Mouse (Mus musculus): ENCODE results near the gene Mast4.

The Mast4 gene

DNA sequence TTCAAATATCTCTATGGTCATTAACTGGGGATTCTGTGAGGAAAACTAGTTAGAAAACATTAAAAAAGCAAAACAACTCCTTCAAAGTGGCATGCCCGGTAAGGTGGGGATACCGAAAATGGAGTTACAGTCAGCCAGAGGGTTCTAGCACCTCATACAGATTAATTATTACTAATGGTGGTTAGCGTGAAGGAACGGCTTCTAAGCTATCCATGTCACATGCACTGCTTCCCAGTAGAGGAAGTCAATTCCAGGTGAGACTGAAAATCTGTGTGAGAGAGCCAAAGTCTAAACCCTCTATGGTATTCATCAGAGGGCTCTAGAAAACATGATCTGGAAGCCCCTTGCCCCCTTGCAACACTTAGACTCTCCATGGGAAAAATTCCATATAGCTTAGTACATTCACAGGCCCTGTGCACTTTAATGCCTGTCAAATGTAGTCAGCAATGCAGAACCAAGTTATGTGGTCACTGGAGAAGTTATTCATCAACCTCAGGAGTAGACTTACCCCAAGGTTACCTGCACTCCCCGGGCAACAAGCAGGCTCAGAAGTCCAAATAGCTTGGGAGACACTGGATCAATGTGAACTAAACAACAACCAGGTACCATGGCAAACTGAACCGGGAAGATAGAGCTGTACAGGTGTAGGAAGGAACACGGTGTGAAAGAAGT lies 96.1 kb downstream of the Mast4 start:
- DNase-seq (ENCODE audit: low spot score): no peak

DNA sequence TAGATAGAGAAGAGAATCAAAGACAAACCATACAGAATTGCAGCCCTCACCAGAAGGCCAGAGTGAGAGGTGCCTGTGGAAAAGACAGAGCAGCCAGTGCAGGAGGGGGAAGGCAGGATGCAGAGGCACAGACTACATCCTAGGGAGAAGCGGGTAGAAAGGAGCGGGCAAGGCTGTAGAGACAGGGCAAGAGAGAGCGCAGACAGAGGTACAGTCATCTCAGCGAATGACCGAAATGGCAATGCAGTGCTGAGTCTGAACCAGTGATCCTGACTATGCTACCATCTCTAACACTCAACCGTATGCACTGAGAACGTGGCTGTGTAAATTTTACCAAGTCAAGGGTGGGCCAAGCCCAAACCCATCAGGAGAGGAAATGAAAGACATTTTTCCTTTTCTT lies 102.1 kb downstream of the Mast4 start:
- no peak for DNase-seq (ENCODE audit: low spot score)

GRCm38 (mm10) chr13:103229069-103229468 lies 105.2 kb downstream of the Mast4 start:
- no peak for DNase-seq (ENCODE audit: low spot score)

- DNase-seq (ENCODE audit: low spot score): no peak
These were observed 108.1 kb downstream of the Mast4 start for GRCm38 (mm10) chr13:103225895-103226815.

DNA sequence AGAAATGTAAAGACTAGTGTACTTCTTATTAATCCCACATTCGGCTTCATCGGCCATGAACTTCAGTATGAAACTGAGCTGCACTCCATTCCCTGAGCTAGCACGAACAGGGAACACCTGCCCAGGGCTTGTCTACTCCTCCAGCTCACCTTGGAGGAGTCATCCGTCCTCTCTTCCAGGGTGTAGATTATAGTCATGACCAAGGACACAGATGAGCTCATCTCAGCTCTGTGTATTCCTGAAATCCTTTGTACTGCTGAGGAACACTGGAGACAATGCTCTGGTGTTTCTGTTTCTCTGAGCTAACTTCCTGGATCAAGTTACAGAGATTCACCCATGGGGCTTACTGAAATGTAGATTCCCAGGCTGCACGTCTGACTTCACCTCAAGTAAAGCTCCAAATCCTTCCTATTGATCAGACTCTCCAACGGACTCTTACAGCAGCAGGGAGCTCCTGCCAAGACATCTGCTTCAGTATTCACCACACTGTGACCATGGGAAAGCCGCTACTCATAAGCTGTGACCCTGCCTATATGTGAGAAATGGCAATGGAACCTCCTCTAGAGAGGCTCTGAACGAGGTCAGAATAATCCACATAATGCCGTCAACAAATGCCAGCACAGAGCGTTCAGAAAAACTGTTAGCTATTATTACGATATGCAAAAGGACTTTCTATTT lies 108.9 kb downstream of the Mast4 start:
- DNase-seq (ENCODE audit: low spot score): no peak

DNA sequence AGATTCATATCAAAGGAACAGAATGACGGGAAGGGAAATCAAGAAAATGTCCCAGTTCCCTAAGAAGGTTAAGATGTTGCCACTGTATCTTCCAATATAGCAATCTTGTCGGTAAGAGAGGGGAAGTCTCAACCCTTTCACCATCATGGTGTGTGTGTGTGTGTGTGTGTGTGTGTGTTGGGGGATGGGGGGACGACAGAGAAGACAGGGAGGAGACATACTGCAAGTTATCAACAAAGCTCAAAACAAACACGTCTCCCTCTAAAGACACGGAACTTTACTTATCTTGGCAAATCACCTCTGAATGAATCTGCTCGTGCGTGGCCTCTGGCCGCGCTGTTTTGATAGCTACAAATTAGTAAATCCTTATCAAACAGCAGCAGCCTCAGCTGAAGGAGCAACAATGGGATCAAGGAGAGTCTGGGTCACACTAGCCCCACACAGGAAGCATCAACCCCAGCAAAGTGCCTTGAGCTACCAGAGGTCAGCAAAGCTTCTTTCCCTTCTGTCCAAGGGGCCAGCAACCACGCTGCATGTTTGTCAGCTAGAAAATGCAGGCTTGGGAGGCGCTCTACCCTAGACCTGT lies 113.7 kb downstream of the Mast4 start:
- DNase-seq (ENCODE audit: low spot score): no peak

DNA sequence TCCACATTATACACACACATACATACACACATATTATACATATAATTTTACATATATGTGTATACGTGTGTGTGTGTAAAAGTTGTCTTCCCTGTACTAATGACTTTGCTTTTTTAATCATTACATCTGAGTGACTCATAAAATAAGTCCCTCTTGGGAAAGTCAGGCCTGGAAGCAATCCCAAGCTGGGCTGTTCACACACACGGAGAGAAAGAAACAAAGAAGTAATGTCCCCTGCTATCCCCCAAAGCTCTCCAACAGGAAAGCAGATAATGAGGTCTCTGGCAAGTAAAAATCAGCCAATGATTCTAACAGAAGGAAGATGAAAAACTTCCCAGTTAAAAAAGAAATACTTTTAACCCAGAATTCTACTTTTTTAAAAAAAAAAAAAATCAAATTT lies 114.3 kb downstream of the Mast4 start:
- DNase-seq (ENCODE audit: low spot score): no peak

DNA sequence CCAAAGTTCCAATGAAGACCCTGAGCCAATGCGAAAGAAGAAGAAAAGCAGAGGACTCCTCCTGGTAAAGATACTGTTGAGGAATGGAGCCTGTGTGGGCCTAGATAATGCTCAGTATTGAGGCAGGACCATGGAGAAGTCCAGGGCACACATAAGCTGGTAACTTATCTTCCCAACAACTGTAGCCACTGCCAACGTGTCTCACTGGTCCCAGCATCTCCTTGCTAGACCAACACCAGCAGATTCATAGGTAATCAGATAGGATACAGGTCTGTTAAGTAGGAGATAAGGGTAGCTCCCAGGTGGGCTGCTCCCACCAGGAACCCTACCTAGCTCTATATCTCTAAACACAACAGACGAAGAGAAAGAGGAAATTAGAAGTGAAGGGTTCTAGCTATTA lies 116.8 kb downstream of the Mast4 start:
- no peak for DNase-seq (ENCODE audit: low spot score)

DNA sequence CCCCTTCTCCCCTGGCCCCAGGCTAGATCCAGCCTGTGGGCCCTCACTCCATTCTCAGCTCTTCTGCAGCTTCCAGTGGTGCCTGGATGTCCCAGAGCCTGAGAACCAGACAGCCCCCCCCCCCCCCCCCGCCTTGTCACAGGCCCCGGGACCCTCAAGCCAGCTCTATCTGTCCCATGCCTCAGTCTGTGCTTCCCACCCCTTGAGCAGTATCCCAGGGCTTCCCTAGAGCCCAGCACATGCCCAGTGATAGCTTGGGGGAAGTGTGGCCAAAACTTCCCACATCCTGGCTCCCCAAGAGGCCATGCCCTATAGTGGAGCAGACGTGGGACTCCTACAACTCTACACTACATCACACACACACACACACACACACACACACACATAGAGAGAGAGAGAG lies 119.8 kb downstream of the Mast4 start:
- no peak for DNase-seq (ENCODE audit: low spot score)

- DNase-seq (ENCODE audit: low spot score): no peak
These were observed 122.3 kb downstream of the Mast4 start for GRCm38 (mm10) chr13:103211953-103212352.

GRCm38 (mm10) chr13:103211501-103211941 lies 122.8 kb downstream of the Mast4 start:
- no peak for DNase-seq (ENCODE audit: low spot score)

- DNase-seq (ENCODE audit: low spot score): no peak
These were observed 123.6 kb downstream of the Mast4 start for GRCm38 (mm10) chr13:103210746-103211145.

DNA sequence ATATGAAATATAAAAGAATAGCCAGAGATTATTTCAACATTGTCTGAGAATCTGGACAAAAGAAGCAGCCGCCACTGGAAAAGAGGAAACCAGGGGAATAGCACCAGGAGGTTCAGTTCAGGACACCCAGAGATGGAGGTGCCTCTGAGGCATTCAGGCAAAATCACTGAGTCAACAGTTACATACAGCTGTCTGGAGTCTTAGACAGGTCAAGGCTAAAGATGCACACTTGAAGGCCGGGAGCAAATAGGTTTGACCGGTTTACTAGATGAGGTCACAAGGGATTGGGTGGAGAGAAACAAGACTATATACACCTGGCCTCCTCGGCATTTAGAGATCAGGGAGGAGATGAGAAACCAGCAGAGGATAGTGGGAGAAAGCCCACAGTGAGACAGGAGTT lies 127.1 kb downstream of the Mast4 start:
- no peak for DNase-seq (ENCODE audit: low spot score)

- DNase-seq (ENCODE audit: low spot score): no peak
These were observed 127.7 kb downstream of the Mast4 start for GRCm38 (mm10) chr13:103206644-103207043.

GRCm38 (mm10) chr13:103205191-103205590 lies 129.1 kb downstream of the Mast4 start:
- DNase-seq (ENCODE audit: low spot score): no peak

DNA sequence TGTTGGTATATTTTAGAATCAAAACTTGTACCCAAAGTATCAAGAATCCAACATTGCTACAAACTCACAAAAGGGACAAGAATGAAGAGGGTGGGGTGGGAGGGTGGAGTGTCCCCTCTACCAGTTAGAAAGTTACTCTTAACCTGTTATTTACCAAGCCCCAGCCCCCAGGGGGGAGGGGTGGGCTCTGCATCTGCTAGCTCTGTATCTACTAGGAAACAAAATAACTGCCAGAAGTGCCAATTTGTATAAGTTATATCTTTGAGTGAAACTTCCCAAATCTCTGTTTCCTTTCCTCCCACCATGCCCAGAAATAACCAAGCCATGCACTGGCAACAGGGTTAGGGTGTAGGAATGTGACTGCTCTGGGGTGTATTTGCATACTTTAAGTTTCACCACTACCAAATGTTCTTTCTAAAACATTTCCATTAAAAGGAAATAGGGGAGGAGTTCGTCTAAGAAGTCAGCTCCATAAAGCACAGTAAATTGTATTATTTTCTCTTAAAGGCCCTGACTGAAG lies 130.9 kb downstream of the Mast4 start:
- DNase-seq (ENCODE audit: low spot score): no peak

DNA sequence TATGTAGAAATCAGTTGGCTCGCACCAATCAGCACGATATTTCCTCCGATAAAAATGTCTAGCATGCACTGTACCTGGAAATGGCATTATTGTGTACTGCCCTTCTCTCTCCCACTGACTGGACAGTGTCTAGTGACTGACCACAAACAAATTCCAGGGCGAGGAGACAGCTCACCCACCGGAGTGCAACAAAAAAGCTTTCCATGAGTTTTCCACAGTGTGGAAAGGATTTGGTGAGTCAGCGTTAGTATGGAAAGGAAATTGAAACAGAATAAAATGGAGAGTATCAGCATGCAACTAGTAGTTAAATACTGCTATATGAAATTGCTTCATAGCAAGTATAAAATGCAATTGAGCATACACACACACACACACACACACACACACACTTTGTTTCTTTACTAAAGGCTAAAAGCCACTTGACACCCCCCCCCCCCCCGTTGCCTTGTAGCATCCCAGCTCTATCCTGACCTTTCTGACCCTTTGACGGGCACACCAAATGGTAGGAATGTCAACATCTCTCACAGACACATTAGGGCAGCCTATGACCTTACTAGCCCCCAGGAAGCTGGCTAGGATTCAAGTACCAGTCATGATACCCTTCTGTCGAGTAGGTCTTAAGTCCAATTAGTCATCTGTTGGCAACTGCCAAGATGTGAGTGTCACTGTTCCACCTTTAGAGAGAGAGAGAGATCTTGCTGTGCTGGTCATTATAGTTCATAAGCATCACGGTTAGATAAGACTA lies 133.1 kb downstream of the Mast4 start:
- no peak for DNase-seq (ENCODE audit: low spot score)

- DNase-seq (ENCODE audit: low spot score): no peak
These were observed 134.3 kb downstream of the Mast4 start for GRCm38 (mm10) chr13:103199823-103200660.

DNA sequence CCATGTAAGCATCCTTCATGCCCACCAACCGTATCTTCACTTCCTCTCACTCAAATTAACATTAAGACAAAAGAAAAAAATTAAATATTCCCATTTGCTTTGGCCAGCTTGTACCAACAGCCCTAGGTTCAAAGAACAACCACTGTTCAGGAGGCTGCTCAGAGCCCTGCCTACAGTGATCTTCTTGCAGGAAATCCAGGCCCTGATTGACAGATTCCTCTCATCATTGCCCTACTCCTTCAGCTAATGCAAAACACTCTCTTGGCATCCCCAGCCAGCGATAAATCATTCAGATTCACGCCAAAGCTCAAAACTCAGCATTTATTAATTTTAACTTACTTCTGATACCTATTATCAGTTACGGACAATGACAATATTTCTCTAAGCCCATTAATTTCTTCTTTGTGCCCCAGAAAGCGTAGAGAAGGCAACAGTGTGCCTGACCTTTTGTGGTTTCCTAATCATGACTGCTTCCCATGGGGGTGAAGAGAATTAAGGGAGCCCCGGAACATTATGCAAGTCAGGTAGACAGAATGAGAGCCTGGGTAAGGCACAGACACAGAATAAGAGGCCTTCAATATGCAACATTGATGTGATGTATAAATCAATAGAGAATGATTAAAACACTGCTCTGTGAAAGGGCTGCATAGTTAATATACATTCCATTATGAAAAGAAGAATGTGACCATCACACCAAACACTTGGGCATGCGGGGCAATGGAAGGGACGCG lies 135.9 kb downstream of the Mast4 start:
- no peak for DNase-seq (ENCODE audit: low spot score)

DNA sequence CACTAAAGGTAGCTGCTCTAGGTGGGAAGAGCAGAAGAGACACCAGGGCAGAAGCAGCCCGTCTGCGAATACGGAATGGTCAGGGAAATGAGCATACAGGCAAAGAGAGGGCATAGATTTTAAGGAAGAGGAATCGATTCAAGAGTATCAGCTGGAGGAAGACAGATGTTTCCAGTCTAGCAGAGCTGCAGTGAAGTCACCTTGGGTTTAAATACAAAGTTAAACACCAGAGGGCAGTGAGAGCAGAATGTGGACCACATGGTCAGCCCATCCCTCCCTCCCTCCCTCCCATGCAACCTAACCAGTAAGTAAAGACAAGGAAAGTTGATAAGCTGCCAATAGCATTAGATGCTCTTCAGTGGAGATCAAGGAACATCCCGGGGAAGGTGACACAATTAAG lies 138.0 kb downstream of the Mast4 start:
- no peak for DNase-seq (ENCODE audit: low spot score)
